Mouse (Mus musculus) heart, adult 18-20 months (tissue): Measurements from ENCODE around the gene Nol12. TPM values are rescaled to one million over a fixed set of nuclear protein-coding genes. Genes with fewer than 3 reads are reported as not detected.

Experiments
- DNase-seq, 2 experiments: peaks; one replicate each; pipeline ENCODE4 v3.0.0; 2021 to 2022; ENCODE audit warnings: mixed read lengths in 1 of 2
- microRNA-seq, 2 experiments: library from miRNA; unstranded; fragments of <30 nt; microRNA quantifications; one replicate each; pipeline ENCODE4 v1.2.0; 2022
- total RNA-seq, 2 experiments: library from RNA; stranded (reverse); gene quantifications; 2 replicates each; pipeline ENCODE4 v1.2.3; 2021

Gene Nol12
- total RNA-seq, 2 experiments from 2014 or later, result 15.7 to 19.1 TPM

DNA sequence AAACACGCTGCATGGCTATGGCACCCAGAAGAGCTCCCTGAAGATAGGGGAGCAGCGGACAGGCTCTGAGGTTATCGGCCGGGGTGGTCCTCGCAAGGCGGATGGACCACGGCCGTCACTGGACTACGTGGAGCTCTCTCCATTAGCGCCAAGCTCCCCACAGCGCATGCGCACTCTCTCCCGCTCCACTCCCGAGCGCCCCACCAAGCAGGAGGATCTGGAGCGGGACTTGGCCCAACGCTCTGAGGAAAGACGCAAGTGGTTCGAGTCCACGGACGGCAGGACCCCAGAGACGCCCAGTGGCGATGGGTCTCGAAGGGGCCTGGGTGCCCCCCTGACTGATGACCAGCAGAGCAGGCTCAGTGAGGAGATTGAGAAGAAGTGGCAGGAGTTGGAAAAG, 58.2 kb downstream of the Nol12 start:
- DNase-seq, result no peak

Small RNA genes within 50 kb of the gene (microRNA-seq; reads per million reads assigned to microRNA genes)
- gene Mir6955, result 0 to 0.54 reads per million in 2 experiments

Other genes starting within 250 kb of the Nol12 start
- gene Elfn2, start 216.2 kb upstream of the Nol12 start, total RNA-seq, result 1 to 10 TPM; 1.6 to 2.2 TPM
- 10 to 100 TPM; 10.8 to 11.0 TPM for gene Mfng, start 161.5 kb upstream of the Nol12 start, total RNA-seq
- 10 to 100 TPM; 14.1 to 14.5 TPM for gene Card10, start 131.9 kb upstream of the Nol12 start, total RNA-seq
- 10 to 100 TPM; 26.3 to 27.9 TPM for gene Cdc42ep1, start 92.3 kb upstream of the Nol12 start, total RNA-seq
- gene Lgals2, start 79.4 kb upstream of the Nol12 start, total RNA-seq, result not detected
- gene Gga1, start 57.7 kb upstream of the Nol12 start, total RNA-seq, result 10 to 100 TPM; 40.3 to 45.2 TPM
- gene Gm49510, start 35.3 kb upstream of the Nol12 start, total RNA-seq, result under 1 TPM; 0.10 to 0.27 TPM
- 1 to 10 TPM; 3.5 to 7.1 TPM for gene Sh3bp1, start 35.2 kb upstream of the Nol12 start, total RNA-seq
- gene Pdxp, start 21.0 kb upstream of the Nol12 start, total RNA-seq, result under 1 TPM; 0.62 to 0.64 TPM
- 100 to 1,000 TPM; 185 to 222 TPM for gene Lgals1, start 8.2 kb upstream of the Nol12 start, total RNA-seq
- gene Triobp, start 12.8 kb downstream of the Nol12 start, total RNA-seq, result 10 to 100 TPM; 25.5 to 30.2 TPM
- 10 to 100 TPM; 62.5 to 70.0 TPM for gene H1f0, start 93.5 kb downstream of the Nol12 start, total RNA-seq
- gene Galr3, start 107.0 kb downstream of the Nol12 start, total RNA-seq, result not detected
- 1 to 10 TPM; 7.2 to 8.6 TPM for gene Ankrd54, start 128.0 kb downstream of the Nol12 start, total RNA-seq
- 10 to 100 TPM; 70.4 to 73.8 TPM for gene Eif3l, start 140.2 kb downstream of the Nol12 start, total RNA-seq
- gene Micall1, start 174.0 kb downstream of the Nol12 start, total RNA-seq, result 10 to 100 TPM; 38.5 to 44.1 TPM
- gene Polr2f, start 206.1 kb downstream of the Nol12 start, total RNA-seq, result 100 to 1,000 TPM; 135 TPM
- gene 1700088E04Rik, start 206.3 kb downstream of the Nol12 start, total RNA-seq, result 1 to 10 TPM in 1 of 2 experiments, under 1 TPM in 1; 0.89 to 3.4 TPM
- 1 to 10 TPM; 1.4 TPM for gene Sox10, start 230.3 kb downstream of the Nol12 start, total RNA-seq